Mouse (Mus musculus): Measurements from ENCODE around the gene Ttc28. TPM values are rescaled to one million over a fixed set of nuclear protein-coding genes. Genes with fewer than 3 reads are reported as not detected.

Gene Ttc28
- polyA plus RNA-seq, 2 experiments: 0.48 to 0.81 TPM

DNA sequence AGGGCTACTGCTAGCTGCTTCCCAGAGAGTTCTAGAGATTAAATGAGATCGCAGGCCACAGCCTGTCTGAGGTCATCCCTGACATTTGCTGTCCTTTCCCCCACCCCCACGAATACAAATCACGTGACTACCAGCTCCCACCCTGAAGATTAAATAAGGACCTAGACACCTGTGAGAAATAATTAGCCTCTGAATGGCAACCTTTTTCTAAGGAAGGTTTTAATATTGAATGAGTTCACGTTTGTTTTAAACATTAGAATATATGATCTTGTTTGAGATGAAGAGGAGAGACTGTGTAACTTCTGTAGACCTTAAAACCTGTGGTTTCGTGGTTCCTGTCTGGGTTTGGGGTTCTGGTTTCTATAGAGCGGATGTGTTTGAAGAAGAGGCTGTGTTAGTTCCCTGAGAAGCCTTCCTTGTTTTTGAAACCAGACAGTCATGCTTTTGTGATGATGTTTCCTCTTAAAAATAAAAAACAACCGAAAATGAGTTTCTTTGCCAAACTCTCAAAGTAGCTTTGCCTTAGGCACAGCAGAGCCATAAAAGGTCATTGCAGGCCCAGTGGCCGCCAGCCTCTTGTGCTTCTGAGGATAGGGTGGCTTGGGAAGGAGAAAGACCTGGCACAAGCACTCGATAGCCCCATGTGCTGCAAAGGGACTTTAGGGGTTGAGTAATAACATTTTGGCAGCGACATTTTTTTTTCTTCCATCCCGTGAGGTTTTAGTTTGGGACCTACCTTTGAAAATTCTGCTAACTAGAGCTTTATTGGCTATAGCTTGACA lies 179.7 kb downstream of the Ttc28 start:
- ATAC-seq (ENCODE audit: insufficient read depth) (no peak), DNase-seq (ENCODE audit: low read depth in 3 of 3, low spot score in 3 of 3) (no peak)
- Histone ChIP-seq H3K4me3 (ENCODE audit: insufficient read depth in 1 of 2, low read depth in 2 of 2, low read length in 2 of 2) (no peak overlapping the region), H3K9ac (replicated peaks) (no peak overlapping the region), H3K4me2 (ENCODE audit: low read depth) (no peak overlapping the region), H3K4me1 (replicated peaks; ENCODE audit: control insufficient read depth in 2 of 2, insufficient read depth in 2 of 2, low read length in 1 of 2) (no peaks in the 10 kb centered on the region), H3K27ac (no peak overlapping the region), H3K36me3 (replicated peaks; ENCODE audit: control insufficient read depth, insufficient read depth, low read depth) (no peaks in the 10 kb centered on the region), H3K9me3 (ENCODE audit: control insufficient read depth, low read length) (no peaks in the 10 kb centered on the region), H3K27me3 (ENCODE audit: control insufficient read depth, insufficient read depth, low read length) (no peaks in the 10 kb centered on the region)
- 23% methylated on average over 11 of the region's 11 CpGs for WGBS (ENCODE audit: insufficient replicate concordance)
- TF ChIP-seq EP300 (IDR thresholded peaks at IDR 0.05; ENCODE audit: low read depth): no peak
- TF ChIP-seq CTCF (IDR thresholded peaks at IDR 0.05; ENCODE audit: low read depth): no peak

DNA sequence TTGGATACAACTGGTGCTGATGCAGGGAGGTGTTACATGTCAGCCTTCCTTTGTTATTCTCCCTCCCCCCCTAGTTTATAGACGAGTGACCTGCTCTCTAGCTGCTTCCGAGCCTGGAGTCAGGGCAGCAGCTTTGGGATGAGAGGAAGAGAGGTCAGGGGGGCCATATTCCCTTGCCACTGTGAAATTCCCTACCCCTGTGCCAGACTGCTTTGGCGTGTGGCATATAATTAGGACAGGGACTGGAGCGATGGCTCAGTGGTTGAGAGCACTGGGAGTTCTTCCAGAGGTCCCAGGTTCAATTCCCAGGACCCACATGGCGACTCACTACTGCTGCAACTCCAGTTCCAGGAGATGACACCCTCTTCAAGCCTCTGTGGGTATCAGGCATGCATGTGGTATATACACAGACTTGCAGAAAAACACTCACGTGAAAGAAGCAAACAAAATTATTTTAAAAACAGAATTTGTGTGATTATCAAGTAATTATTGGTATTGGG lies 180.7 kb downstream of the Ttc28 start:
- no peak for TF ChIP-seq EP300 (IDR thresholded peaks at IDR 0.05; ENCODE audit: low read depth)
- TF ChIP-seq CTCF (IDR thresholded peaks at IDR 0.05; ENCODE audit: low read depth): no peak
- Histone ChIP-seq H3K4me2 (ENCODE audit: low read depth) (no peak overlapping the region), H3K27me3 (ENCODE audit: control insufficient read depth, insufficient read depth, low read length) (no peaks in the 10 kb centered on the region), H3K9ac (replicated peaks) (no peak overlapping the region), H3K36me3 (replicated peaks; ENCODE audit: control insufficient read depth, insufficient read depth, low read depth) (no peaks in the 10 kb centered on the region), H3K9me3 (ENCODE audit: control insufficient read depth, low read length) (no peaks in the 10 kb centered on the region), H3K27ac (no peak overlapping the region), H3K4me1 (replicated peaks; ENCODE audit: control insufficient read depth in 2 of 2, insufficient read depth in 2 of 2, low read length in 1 of 2) (no peaks in the 10 kb centered on the region), H3K4me3 (ENCODE audit: insufficient read depth in 1 of 2, low read depth in 2 of 2, low read length in 2 of 2) (no peak overlapping the region)
- WGBS (ENCODE audit: insufficient replicate concordance): 58% methylated on average over 6 of the region's 6 CpGs
- ATAC-seq (ENCODE audit: insufficient read depth): no peak
- DNase-seq (ENCODE audit: low read depth in 3 of 3, low spot score in 3 of 3): no peak

DNA sequence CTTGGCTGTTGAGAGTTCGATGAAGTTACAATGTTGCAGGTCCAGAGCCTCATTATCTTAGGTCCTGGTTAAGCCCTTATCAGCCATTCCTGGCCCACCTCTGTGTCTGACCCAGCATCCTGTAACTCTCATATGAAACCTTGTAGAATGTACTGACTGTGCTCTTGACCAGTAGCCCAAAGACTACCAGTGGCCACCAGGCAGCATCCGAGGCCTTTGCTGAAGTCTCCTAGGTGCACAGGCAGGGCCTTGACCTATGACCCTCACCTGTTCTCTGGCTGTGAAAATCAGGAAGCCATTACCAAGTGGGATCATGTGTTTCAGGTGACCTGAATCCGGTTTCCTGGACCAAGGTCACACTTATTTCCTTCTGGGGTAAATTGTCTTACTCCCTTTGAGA lies 183.6 kb downstream of the Ttc28 start:
- H3K9me3 ChIP-seq (ENCODE audit: control insufficient read depth, low read length): no peaks in the 10 kb centered on the region
- WGBS (ENCODE audit: insufficient replicate concordance): 48% methylated on average over 3 of the region's 3 CpGs
- H3K27ac ChIP-seq: no peak overlapping the region
- no peak for DNase-seq (ENCODE audit: low read depth in 3 of 3, low spot score in 3 of 3)
- ATAC-seq (ENCODE audit: insufficient read depth): no peak
- H3K9ac ChIP-seq (replicated peaks): no peak overlapping the region
- H3K36me3 ChIP-seq (replicated peaks; ENCODE audit: control insufficient read depth, insufficient read depth, low read depth): no peaks in the 10 kb centered on the region
- H3K4me2 ChIP-seq (ENCODE audit: low read depth): no peak overlapping the region
- no peak overlapping the region for H3K4me3 ChIP-seq (ENCODE audit: insufficient read depth in 1 of 2, low read depth in 2 of 2, low read length in 2 of 2)
- no peak for TF ChIP-seq CTCF (IDR thresholded peaks at IDR 0.05; ENCODE audit: low read depth)
- TF ChIP-seq EP300 (IDR thresholded peaks at IDR 0.05; ENCODE audit: low read depth): no peak
- no peaks in the 10 kb centered on the region for H3K4me1 ChIP-seq (replicated peaks; ENCODE audit: control insufficient read depth in 2 of 2, insufficient read depth in 2 of 2, low read length in 1 of 2)
- no peaks in the 10 kb centered on the region for H3K27me3 ChIP-seq (ENCODE audit: control insufficient read depth, insufficient read depth, low read length)

DNA sequence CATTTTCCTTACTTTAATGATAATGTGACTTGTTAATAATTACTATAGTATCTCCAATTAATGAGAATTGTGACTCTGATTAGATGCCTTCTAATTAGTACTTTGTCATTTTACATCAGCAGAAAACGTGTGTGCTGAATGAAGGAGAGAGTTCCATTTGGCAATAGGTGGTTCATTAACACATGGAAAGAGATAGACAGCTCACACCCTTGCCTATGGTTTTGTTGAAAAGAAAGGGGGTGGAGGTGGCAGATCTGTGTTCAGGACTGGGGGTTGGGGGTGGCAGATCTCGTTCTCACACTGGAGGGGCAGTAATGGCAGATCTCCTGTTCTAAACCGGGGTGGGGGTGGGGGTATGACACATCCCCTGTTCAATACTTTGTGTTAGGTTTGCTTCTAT lies 184.4 kb downstream of the Ttc28 start:
- Histone ChIP-seq H3K27ac (no peak overlapping the region), H3K9ac (replicated peaks) (no peak overlapping the region), H3K36me3 (replicated peaks; ENCODE audit: control insufficient read depth, insufficient read depth, low read depth) (no peaks in the 10 kb centered on the region), H3K27me3 (ENCODE audit: control insufficient read depth, insufficient read depth, low read length) (no peaks in the 10 kb centered on the region), H3K4me3 (ENCODE audit: insufficient read depth in 1 of 2, low read depth in 2 of 2, low read length in 2 of 2) (no peak overlapping the region), H3K4me1 (replicated peaks; ENCODE audit: control insufficient read depth in 2 of 2, insufficient read depth in 2 of 2, low read length in 1 of 2) (no peaks in the 10 kb centered on the region), H3K9me3 (ENCODE audit: control insufficient read depth, low read length) (no peaks in the 10 kb centered on the region), H3K4me2 (ENCODE audit: low read depth) (no peak overlapping the region)
- TF ChIP-seq EP300 (IDR thresholded peaks at IDR 0.05; ENCODE audit: low read depth) (no peak), CTCF (IDR thresholded peaks at IDR 0.05; ENCODE audit: low read depth) (no peak)
- DNase-seq (ENCODE audit: low read depth in 3 of 3, low spot score in 3 of 3): no peak
- WGBS (ENCODE audit: insufficient replicate concordance): 41% methylated on average over 3 of the region's 3 CpGs
- ATAC-seq (ENCODE audit: insufficient read depth): no peak

DNA sequence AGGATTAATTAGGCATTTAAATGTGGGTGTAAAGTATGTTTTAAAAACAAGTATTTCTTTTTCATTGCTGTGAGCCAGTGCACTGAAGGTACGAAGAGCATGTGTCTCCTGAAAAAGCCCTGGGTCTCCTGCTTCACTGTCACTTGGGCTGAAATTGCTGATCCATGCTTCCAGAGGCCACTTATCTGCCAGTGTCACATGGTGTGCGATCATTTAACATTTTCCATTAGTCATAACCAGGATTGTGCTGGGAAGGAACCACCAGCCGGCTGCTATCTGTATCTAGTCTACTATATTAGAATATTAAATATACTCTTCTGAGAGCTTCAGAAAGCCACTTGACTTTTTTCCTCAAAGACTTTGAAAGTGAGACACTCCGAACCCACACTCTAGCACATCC lies 186.2 kb downstream of the Ttc28 start:
- H3K4me3 ChIP-seq (ENCODE audit: insufficient read depth in 1 of 2, low read depth in 2 of 2, low read length in 2 of 2): no peak overlapping the region
- H3K27ac ChIP-seq: no peak overlapping the region
- WGBS (ENCODE audit: insufficient replicate concordance): 51% methylated on average over 4 of the region's 4 CpGs
- no peak overlapping the region for H3K9ac ChIP-seq (replicated peaks)
- H3K36me3 ChIP-seq (replicated peaks; ENCODE audit: control insufficient read depth, insufficient read depth, low read depth): no peaks in the 10 kb centered on the region
- H3K4me2 ChIP-seq (ENCODE audit: low read depth): no peak overlapping the region
- H3K9me3 ChIP-seq (ENCODE audit: control insufficient read depth, low read length): no peaks in the 10 kb centered on the region
- TF ChIP-seq EP300 (IDR thresholded peaks at IDR 0.05; ENCODE audit: low read depth): no peak
- no peak for TF ChIP-seq CTCF (IDR thresholded peaks at IDR 0.05; ENCODE audit: low read depth)
- no peaks in the 10 kb centered on the region; a peak in 1 of 4 replicates for H3K4me1 ChIP-seq (replicated peaks; ENCODE audit: control insufficient read depth in 2 of 2, insufficient read depth in 2 of 2, low read length in 1 of 2)
- ATAC-seq (ENCODE audit: insufficient read depth) (no peak), DNase-seq (ENCODE audit: low read depth in 3 of 3, low spot score in 3 of 3) (no peak)
- H3K27me3 ChIP-seq (ENCODE audit: control insufficient read depth, insufficient read depth, low read length): no peaks in the 10 kb centered on the region
